Mouse (Mus musculus) gastrocnemius, postnatal 25 days (tissue): ENCODE data around the gene Ppard. TPM values are rescaled to one million over a fixed set of nuclear protein-coding genes. Genes with fewer than 3 reads are reported as not detected.

Source experiments
- DNase-seq: peaks from one replicate; pipeline ENCODE4 v3.0.0; 2022
- total RNA-seq, 2 experiments: library from RNA; stranded (reverse); gene quantifications; 1 replicate in 1 of 2; 2 replicates in 1 of 2; pipeline ENCODE4 v1.2.3; 2021

The Ppard gene
- total RNA-seq, 2 experiments from 2014 or later: 29.1 to 30.2 TPM

DNA sequence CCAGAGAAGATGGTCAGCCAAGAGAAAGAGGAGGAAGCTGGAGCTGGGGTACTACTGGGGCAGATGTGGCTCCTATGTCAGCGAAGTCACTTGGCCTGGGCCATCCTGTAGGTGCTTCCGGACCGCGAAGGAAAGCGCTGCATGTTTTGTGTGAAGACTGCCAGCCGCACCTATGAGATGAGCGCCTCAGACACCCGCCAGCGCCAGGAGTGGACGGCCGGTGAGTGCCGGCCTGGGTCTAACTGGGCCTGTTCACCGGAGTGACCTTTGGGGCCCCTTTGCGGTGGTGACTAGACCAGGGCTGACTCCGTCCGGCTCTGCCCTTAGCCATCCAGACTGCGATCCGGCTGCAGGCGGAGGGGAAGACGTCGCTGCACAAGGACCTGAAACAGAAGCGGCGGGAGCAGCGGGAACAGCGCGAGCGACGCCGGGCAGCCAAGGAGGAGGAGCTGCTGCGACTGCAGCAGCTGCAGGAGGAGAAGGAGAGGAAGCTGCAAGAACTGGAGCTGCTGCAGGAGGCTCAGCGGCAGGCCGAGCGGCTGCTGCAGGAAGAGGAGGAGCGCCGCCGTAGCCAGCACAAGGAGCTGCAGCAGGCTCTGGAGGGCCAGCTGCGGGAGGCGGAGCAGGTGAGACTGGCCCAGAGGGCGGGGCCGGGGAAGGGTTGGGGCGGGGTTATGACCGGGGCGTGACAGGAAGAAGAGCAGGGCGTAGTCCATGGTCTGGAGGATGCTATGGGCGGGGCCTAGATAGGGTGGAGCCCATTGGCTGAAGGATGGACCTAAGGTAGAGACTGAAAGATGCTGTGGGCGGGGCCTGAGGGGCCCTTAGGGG, 8.7 kb upstream of the Ppard start:
- peak; percentile 98 for DNase-seq

- DNase-seq: no peak
Observed at GRCm38 (mm10) chr17:28224615-28225014, 7.9 kb upstream of the Ppard start.

DNA sequence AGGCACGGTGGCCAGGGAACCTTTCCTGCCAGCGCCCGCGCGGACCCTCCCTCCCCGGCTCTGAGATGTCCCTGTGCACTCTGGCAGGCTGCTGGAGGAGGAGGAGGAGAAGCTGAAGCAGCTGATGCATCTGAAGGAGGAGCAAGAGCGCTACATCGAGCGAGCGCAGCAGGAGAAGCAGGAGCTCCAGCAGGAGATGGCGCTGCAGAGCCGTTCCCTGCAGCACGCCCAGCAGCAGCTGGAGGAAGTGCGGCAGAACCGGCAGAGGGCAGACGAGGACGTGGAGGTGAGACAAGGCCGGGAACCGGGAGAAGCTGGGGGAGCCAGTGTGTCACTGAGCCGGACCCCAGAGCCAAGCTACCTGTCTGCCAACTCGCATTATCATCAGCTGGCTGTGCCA, 6.5 kb upstream of the Ppard start:
- peak; percentile 91 for DNase-seq

DNA sequence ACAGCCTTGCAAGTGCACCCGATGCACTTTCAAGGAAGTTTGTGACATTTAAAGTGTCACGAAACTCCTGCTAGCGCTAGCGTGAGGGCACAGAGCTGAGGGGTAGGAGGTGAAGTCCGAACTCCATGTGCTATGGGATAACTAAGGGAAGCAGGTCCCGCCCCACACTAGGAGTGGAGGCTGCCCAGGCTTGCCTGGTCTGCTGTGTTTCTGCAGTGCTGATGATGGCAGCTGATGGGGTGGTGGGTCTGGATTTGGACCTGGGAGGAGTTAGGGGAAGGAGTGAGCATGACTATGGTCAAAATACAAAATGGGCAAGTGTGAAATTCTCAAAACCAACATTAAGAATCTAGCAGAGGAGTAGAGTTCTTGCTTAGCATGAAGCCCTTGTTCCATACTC, 2.0 kb upstream of the Ppard start:
- DNase-seq: no peak

DNA sequence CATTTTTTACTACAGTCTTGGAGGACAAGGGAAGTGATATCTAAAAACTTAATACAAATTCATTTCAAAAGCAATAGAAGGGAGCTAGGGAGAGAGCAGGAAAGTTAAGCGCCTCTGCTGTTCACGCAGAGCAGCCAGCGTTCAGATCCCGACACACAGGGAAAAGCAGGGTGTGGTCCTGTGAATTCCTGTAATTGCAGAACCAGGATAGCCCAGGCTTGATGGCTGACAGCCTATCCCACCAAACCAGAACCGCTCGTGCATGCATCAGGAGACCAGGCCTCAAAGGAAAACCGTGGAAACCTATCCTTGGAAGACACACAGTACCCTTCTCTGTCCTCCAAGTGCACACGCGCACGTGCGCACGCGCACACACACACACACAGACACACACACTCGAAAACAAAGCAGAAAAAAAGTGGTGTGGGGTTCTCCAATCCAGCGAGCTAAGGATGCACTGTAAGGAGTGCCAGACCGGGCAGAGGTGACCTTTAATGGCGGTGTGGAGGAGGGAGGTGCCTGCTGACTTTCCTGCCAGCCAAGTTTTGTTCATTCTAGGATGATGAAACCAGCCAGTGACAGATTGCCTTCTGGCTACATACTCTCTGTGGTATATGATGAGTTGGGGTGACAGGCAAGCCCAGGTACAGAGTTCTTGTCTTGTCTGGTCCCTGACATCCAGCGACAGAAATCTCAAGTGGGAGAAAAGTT, 1.3 kb upstream of the Ppard start:
- DNase-seq: no peak

DNA sequence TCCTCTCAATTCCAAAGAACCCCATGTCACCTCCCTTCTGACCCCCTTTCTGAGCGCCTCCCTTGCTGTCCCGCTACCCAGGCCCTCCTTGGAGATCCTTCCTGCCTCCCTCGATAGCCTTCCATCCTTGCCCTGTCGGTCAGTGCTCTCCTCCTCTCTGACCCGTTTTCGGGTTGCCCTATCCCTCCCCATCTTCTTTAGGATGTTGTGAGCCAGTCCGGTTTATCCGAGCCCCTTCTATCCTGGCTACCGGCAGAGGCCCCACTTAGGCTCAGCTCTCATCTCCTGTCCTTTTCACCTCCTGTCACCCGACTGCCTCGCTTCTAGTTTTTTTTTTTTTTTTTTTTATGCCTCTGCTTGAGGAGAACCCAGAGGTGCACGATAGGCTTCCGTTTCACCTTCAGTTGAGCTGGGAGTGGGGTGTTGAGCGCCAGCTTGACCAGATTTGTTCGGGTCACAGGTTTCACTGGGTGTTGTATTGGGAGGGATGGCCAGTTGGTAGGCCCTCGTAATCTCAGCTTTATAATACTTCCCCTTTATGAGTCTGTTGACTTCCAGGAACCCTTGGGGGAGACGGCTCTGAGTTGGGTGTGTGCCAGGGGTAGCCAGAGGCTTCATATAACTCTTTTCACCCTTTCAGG, 711 bp downstream of the Ppard start:
- DNase-seq: no peak

DNA sequence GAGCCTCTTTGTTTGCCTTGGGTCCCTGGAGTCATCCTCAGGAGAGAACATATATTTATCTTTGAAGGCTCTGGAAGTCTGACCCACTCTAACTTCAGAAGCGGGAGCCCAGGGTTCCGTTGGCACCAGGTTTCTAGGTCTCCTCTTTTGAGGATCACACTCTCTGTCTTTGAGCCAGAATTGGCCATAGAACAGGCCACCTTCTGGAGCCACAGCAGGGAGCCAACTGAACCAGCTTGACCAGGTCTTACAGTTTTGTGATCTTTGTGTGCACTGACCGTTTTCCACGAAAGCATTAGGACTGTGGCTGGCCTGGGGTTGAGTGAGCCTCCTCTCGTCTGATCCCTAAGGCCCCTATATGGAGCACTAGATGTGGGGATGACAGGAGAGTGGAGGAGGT, 2.1 kb downstream of the Ppard start:
- DNase-seq: no peak

DNA sequence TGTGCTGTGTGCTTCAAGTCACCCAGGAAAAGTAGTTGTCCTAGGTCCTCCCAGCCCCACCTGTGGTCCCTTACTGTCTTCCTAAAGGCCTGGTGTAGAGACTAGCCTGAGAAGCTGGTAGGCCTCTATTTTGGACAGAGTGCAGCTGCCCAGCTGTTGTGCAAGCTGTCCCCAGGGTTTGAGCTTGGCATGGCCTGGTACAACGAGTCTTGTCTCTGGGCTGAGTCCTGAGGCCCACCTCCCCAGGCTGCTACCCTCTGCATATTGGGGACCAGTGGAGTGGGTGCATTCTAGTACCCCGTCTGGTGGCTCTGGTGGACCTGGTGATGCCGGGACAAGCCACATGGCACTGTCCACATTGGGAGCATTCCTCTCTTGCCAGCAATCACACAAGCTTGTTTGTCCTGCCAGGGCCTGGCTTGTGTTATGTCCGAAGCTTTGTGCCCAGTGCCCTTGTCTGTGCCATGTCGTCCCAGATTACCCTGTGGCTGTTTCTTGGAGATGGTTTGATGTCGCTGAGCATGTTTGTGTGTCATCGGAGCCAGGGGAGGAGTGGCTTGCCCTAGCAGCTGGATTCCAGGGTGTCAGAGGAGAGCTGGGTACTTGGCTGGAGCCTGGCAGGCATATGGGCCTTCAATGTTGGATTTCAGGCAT, 3.6 kb downstream of the Ppard start:
- DNase-seq: peak; percentile 86

DNA sequence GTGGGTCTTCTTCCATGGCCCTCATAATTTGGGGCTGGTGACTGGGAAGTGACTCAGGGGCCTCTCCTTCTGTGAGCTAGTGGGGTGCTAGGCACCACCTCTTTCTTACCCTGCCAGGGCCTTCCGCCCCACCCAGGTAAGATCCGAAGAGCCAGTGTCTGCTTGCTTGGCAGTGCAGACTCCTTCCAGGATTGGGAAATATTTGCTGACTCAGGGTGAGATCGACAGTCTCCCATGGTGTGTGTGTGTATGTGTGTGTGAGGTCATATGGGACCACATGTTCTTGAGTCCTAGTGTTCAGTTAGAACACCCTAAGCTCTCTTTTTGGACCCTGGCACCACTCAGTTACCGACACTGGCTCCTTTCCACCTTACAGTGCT, 4.1 kb downstream of the Ppard start:
- no peak for DNase-seq

GRCm38 (mm10) chr17:28237362-28237761, 4.9 kb downstream of the Ppard start:
- DNase-seq: no peak

GRCm38 (mm10) chr17:28237874-28238273, 5.4 kb downstream of the Ppard start:
- no peak for DNase-seq

- peak; percentile 51 for DNase-seq
Observed at GRCm38 (mm10) chr17:28240846-28241245, 8.3 kb downstream of the Ppard start.

DNA sequence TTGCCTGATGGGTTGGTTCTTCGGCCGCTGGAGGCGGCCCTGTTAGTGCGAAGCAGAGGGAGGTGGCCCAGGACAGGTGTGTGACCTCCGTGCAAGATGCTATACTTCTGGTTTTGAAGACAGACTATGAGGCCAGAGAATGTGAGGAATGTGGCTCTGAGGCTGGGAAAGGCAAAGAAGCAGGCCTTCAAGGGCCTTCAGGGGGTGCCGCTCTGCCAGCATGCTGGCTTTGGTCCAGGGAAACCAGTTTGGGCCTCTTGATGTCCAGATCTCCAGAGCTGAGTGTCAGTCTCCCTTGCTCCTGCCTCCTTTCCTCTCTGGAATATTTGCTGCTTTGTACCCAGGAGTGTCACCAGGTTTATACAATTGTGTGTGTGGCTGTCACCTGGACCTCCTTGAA, 9.8 kb downstream of the Ppard start:
- DNase-seq: no peak

DNA sequence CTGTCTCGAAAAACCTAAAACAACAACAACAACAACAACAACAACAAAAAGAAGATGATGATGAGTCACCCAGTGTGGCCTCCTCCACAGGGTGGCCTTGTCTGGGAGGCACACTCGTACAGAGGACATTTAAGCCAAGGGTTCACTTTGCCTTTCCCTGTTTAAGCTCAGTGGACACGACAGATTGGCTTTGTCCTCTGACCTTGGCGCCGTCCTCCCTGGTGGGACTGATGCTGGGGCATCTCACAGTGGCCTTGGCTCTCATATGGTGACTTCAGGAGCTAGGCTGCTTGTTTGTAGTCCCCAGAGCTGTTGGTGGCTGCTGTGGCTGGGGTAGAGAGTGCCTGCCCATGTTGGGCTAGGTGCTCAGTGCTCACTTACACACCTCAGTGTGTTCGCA, 11.7 kb downstream of the Ppard start:
- DNase-seq: no peak

DNA sequence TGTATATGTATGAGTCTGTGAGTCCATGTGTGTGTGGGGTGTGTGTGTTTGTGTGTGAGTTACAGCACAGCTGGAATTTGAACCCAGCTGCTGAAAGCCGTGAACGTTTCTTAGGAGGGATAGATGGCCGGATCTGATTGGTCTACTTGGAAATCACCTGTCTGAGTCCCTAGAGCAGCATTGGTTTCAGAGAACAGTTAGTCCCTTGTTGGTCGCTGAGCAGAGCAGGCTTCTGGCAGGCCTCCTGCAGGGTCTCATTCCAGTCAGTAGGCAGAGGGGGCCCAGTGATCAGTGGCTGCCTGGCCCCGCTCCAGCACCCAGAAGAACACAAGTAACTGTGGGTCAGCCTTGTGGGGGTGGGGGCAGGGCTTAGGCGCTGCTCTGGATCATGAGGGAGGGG, 12.2 kb downstream of the Ppard start:
- no peak for DNase-seq

DNA sequence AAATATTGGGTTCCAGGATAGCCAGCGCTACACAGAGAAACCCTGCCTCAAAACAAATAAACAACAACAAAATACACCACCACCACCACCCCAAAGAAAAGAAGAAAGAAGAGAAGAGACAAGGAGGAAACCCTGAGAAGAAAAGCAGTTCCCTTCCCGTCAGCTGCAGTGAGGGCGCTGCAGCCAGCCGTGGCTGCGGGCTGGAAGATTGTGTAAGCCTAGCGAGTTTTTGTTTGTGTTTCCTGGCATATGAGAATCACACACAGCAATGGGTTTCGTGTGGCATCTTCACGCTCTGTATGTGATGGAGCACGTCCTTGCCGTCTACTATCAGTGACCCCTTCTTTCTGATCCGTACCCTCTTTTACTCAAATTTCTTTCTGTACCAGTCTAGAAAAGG, 14.1 kb downstream of the Ppard start:
- DNase-seq: no peak

DNA sequence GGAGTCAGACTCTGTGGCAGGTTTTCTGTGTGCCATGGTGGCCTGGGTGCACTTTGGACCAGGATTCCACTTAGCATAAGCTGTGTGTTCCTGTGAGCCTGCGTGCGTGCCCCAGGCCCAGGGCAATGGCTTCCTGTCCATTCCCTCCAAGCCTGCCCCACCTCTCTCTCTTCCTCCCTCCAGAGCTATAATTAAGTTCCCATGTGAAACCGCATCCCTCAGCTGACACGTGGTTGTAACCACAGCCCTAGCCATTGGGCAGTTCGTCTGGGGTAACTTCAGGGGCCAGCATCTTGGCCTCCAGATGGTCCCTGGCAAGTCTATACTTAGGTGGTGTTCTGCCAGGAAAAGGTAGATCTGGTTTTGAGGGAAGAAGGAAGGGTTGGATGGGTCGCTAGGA, 15.1 kb downstream of the Ppard start:
- DNase-seq: peak; percentile 79

- DNase-seq: no peak
Observed at GRCm38 (mm10) chr17:28249062-28249461, 16.6 kb downstream of the Ppard start.

GRCm38 (mm10) chr17:28251579-28252280, 19.2 kb downstream of the Ppard start:
- DNase-seq: no peak

DNA sequence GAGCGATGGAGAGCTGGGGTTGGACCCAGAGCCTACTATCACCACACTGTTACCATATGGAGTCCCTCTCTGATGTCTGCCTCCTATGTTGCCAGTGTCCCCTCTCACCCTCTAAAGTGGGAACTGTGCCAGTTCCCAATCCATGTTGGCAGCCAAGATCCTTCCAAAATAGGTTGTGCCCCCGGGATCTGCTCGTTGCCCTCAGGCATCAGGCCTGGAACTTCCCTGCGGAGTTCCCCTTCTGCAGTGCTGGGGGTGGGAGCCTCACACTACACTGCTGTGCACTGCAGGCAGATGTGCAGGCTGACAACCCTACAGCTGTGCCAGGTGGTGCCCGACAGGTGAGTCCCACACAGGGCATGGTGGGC, 19.8 kb downstream of the Ppard start:
- no peak for DNase-seq

DNA sequence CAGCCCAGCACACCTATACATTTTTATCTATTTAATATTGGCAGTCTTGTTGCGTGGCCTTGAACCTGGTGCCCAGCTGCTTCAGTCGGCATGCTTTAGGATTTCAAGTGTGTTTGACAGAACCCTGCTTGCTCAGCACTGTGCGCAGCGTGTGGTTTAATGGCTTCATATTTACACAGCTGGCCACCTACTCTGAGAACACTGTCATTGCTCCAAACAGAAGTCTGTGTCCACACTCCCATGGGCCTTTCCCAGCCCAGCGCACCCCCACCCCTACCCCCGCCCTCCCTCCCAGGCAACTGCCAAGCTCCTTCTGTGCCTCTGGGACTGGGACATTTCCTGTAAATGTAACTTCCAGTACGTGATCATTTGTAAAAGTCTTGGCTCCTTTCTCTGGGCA, 20.7 kb downstream of the Ppard start:
- DNase-seq: peak; percentile 44

- DNase-seq: no peak
Observed at GRCm38 (mm10) chr17:28254804-28255203, 22.3 kb downstream of the Ppard start.
